ENCODE assay signal across 18 mouse cellular contexts in genomic region chrX:35932952-35933351, GRCm38 (mm10).
"Had no signal": no experiment of that assay in that cellular context is flagged by ENCODE, and none has a peak within 500 bp of the region (broad histone marks: within the 10 kb centered on the region; RNA-seq: fewer than 3 reads in every experiment).

No protein-coding gene starts in this region.

- ATAC-seq: liver, postnatal 0 days; lung, postnatal 0 days; midbrain, embryonic 13.5 days; midbrain, embryonic 15.5 days had no signal

- H3K4me3 ChIP-seq: lung, embryonic 15.5 days; megakaryocyte, embryonic 14.5 days; midbrain, embryonic 13.5 days; midbrain, embryonic 15.5 days; neural tube, embryonic 12.5 days; stomach, embryonic 15.5 days had no signal

- DNase-seq: liver, postnatal 0 days; lung, adult 2 months; lung, postnatal 14 days; lung, postnatal 36 days; right cerebral cortex, postnatal 14 days; thymus, adult 2 months; thymus, postnatal 25 days; thymus, postnatal 4 days had no signal

- H3K4me2 ChIP-seq: lung, embryonic 15.5 days; midbrain, embryonic 11.5 days; midbrain, embryonic 13.5 days; midbrain, embryonic 15.5 days; neural tube, embryonic 12.5 days; stomach, embryonic 15.5 days had no signal

- H3K27ac ChIP-seq: lung, embryonic 15.5 days; macrophage; midbrain, embryonic 13.5 days; midbrain, embryonic 15.5 days; neural tube, embryonic 12.5 days; stomach, embryonic 15.5 days; stomach, postnatal 0 days had no signal

- H3K9me3 ChIP-seq: lung, embryonic 15.5 days; megakaryocyte, embryonic 14.5 days; midbrain, embryonic 13.5 days; midbrain, embryonic 15.5 days; neural tube, embryonic 12.5 days; stomach, embryonic 15.5 days had no signal

- H3K9ac ChIP-seq: liver, postnatal 0 days; lung, embryonic 15.5 days; midbrain, embryonic 13.5 days; midbrain, embryonic 15.5 days; neural tube, embryonic 12.5 days; stomach, embryonic 15.5 days had no signal

- H3K27me3 ChIP-seq: lung, embryonic 15.5 days; megakaryocyte, embryonic 14.5 days; midbrain, embryonic 13.5 days; midbrain, embryonic 15.5 days; neural tube, embryonic 12.5 days; stomach, embryonic 15.5 days had no signal

- H3K36me3 ChIP-seq: lung, embryonic 15.5 days; midbrain, embryonic 13.5 days; midbrain, embryonic 15.5 days; neural tube, embryonic 12.5 days; stomach, embryonic 15.5 days had no signal

- H3K4me1 ChIP-seq: lung, embryonic 15.5 days; midbrain, embryonic 13.5 days; midbrain, embryonic 15.5 days; neural tube, embryonic 12.5 days; stomach, embryonic 15.5 days had no signal
